Mouse (Mus musculus) C2C12 (cell line): ENCODE data around the gene Trio.

ENCODE experiments used
- CEBPB ChIP-seq: IDR thresholded peaks from one replicate; pipeline ENCODE4 v1.6.1; 2011; ENCODE audit warnings: low read depth, mild to moderate bottlenecking, control low read depth, moderate library complexity
- CTCF ChIP-seq: IDR thresholded peaks from one replicate; pipeline ENCODE4 v1.5.1; 2011; ENCODE audit not compliant: control insufficient read depth, insufficient read depth, insufficient read length
- FOSL1 ChIP-seq: IDR thresholded peaks from one replicate; pipeline ENCODE4 v1.8.0; 2011; ENCODE audit warnings: mild to moderate bottlenecking, low read length; ENCODE audit not compliant: poor library complexity, insufficient read depth, severe bottlenecking
- MAX ChIP-seq: IDR thresholded peaks from one replicate; pipeline ENCODE4 v1.6.1; 2011; ENCODE audit warnings: mild to moderate bottlenecking, control low read depth
- MYOD1 ChIP-seq: IDR thresholded peaks from one replicate; pipeline ENCODE4 v1.6.1; 2011; ENCODE audit warnings: low read depth; ENCODE audit not compliant: control insufficient read depth, insufficient read length

DNA sequence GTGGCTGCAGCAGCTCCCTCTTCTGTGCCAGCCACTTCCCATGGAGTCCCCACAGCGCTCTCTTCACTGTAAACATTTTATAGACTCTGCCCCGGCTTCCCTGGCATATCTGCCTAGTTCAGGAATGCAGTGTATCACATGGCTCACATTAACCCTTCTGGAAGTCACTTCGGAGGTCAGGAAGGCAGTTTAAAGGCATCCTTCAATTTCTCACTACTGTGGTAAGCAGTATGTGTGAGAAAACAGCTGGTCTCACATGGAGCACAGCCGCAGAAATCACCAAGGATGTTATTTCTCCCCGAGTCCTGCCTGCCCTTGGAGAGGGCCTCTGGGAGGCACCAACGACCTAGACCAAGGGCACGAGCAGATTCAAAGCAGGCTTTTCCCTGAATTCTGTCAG lies 215.4 kb downstream of the Trio start:
- TF ChIP-seq CTCF (no peak), MAX (no peak), CEBPB (no peak), MYOD1 (no peak), FOSL1 (no peak)
